Mouse (Mus musculus): ENCODE results near the gene Eya2. TPM values are rescaled to one million over a fixed set of nuclear protein-coding genes. Genes with fewer than 3 reads are reported as not detected.

The Eya2 gene
- total and polyA plus RNA-seq, 3 experiments: not detected

DNA sequence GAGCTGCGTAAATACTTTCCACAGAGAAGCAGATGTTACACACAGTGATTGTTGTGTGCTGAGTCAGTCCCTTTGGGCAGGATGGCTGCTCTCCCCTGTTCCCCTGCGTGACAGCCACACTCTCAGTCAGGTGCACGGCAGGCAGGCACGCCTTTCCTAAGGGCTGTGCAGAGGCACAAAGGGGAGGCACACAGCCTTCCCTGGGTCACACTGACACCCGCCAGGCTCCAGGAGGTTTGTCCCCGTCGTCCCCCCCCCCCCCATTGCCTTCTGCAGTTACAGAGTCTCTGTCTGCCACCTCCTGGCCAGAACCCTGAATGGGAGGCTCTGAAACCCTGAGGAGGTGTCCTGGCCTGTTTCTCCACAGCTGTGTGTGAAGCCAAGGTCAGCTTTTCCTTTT lies 156.2 kb downstream of the Eya2 start:
- Histone ChIP-seq H3K4me1 (ENCODE audit: insufficient read depth, low read depth, low read length) (no peaks in the 10 kb centered on the region), H3K36me3 (replicated peaks) (no peaks in the 10 kb centered on the region), H3K27me3 (ENCODE audit: insufficient read depth, low read length) (no peaks in the 10 kb centered on the region; the same call in 1 of the 2 replicates), H3K9me3 (replicated peaks) (no peaks in the 10 kb centered on the region), H3K4me3 (ENCODE audit: low read depth, low read length) (no peak overlapping the region)
- DNase-seq (ENCODE audit: low spot score) (no peak), ATAC-seq (ENCODE audit: extremely low read depth, insufficient number of reproducible peaks, low FRiP score, poor library complexity, severe bottlenecking) (no peak)
- TF ChIP-seq GATA2 (IDR thresholded peaks at IDR 0.05; ENCODE audit: borderline replicate concordance, low read depth, low read length) (no peak), GATA1 (IDR thresholded peaks at IDR 0.05; ENCODE audit: borderline replicate concordance, low read length) (no peak), POLR2AphosphoS5 (IDR thresholded peaks at IDR 0.05; ENCODE audit: insufficient replicate concordance, low read depth, low read length) (no peak), TAL1 (conservative IDR thresholded peaks at IDR 0.05; ENCODE audit: low read depth, low read length) (no peak), CTCF (IDR thresholded peaks at IDR 0.05; ENCODE audit: low read depth, low read length) (no peak)

DNA sequence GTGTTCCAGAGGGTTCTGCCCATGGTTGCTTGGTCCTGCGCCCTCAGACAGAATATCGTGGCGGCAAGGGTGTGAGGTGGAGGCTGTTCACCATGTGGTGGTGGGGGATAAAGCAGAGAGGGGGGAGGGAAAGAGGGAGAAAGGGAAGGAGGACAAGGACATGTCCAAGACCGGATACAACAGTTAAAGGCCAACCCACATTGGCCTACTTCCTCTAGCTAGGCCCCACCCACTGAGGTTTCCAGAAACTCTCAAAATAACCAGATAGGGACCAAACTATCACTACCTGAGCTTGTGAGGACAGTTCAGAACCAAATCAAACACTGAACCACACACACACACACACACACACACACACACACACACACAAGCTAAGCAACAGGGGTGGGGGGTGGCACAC lies 157.9 kb downstream of the Eya2 start:
- H3K36me3 ChIP-seq (replicated peaks): no peaks in the 10 kb centered on the region
- no peak overlapping the region for H3K4me3 ChIP-seq (ENCODE audit: low read depth, low read length)
- no peak for ATAC-seq (ENCODE audit: extremely low read depth, insufficient number of reproducible peaks, low FRiP score, poor library complexity, severe bottlenecking)
- no peaks in the 10 kb centered on the region for H3K4me1 ChIP-seq (ENCODE audit: insufficient read depth, low read depth, low read length)
- H3K9me3 ChIP-seq (replicated peaks): no peaks in the 10 kb centered on the region
- no peak for DNase-seq (ENCODE audit: low spot score)
- TF ChIP-seq POLR2AphosphoS5 (IDR thresholded peaks at IDR 0.05; ENCODE audit: insufficient replicate concordance, low read depth, low read length) (no peak), TAL1 (conservative IDR thresholded peaks at IDR 0.05; ENCODE audit: low read depth, low read length) (no peak), GATA2 (IDR thresholded peaks at IDR 0.05; ENCODE audit: borderline replicate concordance, low read depth, low read length) (no peak), GATA1 (IDR thresholded peaks at IDR 0.05; ENCODE audit: borderline replicate concordance, low read length) (no peak), CTCF (IDR thresholded peaks at IDR 0.05; ENCODE audit: low read depth, low read length) (no peak)
- peaks cover 2% of the 10 kb centered on the region; the same call in 1 of the 2 replicates for H3K27me3 ChIP-seq (ENCODE audit: insufficient read depth, low read length)

DNA sequence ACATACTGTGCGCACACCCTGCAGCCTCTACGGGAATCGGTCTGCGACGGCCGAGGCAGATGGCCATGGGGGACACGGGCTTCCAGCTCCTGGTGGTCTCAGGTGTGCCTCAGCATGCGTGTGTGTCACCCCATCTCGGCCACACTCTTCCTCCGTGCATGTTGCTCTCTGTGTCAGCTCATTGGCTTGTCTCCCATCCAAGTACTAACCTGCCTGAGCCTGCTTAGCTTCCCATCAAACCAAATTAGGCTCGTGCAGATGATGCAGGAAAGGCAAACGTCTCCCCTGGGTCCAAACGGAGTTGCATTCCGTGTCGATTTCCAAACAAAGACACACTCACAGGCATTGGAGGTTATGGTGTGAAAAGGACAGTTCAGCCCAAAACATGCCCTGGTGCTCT lies 163.0 kb downstream of the Eya2 start:
- TF ChIP-seq GATA1 (IDR thresholded peaks at IDR 0.05; ENCODE audit: borderline replicate concordance, low read length): no peak
- TF ChIP-seq GATA2 (IDR thresholded peaks at IDR 0.05; ENCODE audit: borderline replicate concordance, low read depth, low read length): no peak
- TF ChIP-seq POLR2AphosphoS5 (IDR thresholded peaks at IDR 0.05; ENCODE audit: insufficient replicate concordance, low read depth, low read length): no peak
- TF ChIP-seq TAL1 (conservative IDR thresholded peaks at IDR 0.05; ENCODE audit: low read depth, low read length): no peak
- TF ChIP-seq CTCF (IDR thresholded peaks at IDR 0.05; ENCODE audit: low read depth, low read length): no peak
- DNase-seq (ENCODE audit: low spot score): no peak
- ATAC-seq (ENCODE audit: extremely low read depth, insufficient number of reproducible peaks, low FRiP score, poor library complexity, severe bottlenecking): no peak
- Histone ChIP-seq H3K4me1 (ENCODE audit: insufficient read depth, low read depth, low read length) (no peaks in the 10 kb centered on the region), H3K9me3 (replicated peaks) (no peaks in the 10 kb centered on the region), H3K4me3 (ENCODE audit: low read depth, low read length) (no peak overlapping the region), H3K27me3 (ENCODE audit: insufficient read depth, low read length) (peaks cover 3% of the 10 kb centered on the region; the same call in 1 of the 2 replicates), H3K36me3 (replicated peaks) (no peaks in the 10 kb centered on the region)

DNA sequence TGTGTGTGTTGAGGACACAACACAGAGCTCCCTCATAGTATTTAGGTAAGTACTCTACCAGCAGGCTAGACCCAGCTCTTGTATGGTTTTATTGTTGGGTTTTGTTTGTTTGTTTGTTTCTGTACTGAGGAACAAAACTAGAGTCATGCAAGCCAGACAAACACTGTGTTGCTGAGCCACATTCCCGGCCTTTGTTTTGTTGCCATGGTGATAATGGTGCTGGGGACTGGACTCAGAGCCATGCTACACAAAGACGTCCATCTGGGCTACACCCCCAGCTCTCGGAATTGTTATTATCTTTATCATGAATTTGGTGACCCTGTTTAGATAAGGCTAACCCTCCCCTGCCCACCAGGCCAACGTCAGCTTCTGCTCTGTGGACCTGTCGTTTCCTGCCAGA lies 163.7 kb downstream of the Eya2 start:
- no peak for DNase-seq (ENCODE audit: low spot score)
- no peak for TF ChIP-seq GATA1 (IDR thresholded peaks at IDR 0.05; ENCODE audit: borderline replicate concordance, low read length)
- TF ChIP-seq POLR2AphosphoS5 (IDR thresholded peaks at IDR 0.05; ENCODE audit: insufficient replicate concordance, low read depth, low read length): no peak
- TF ChIP-seq CTCF (IDR thresholded peaks at IDR 0.05; ENCODE audit: low read depth, low read length): no peak
- TF ChIP-seq GATA2 (IDR thresholded peaks at IDR 0.05; ENCODE audit: borderline replicate concordance, low read depth, low read length): no peak
- TF ChIP-seq TAL1 (conservative IDR thresholded peaks at IDR 0.05; ENCODE audit: low read depth, low read length): no peak

DNA sequence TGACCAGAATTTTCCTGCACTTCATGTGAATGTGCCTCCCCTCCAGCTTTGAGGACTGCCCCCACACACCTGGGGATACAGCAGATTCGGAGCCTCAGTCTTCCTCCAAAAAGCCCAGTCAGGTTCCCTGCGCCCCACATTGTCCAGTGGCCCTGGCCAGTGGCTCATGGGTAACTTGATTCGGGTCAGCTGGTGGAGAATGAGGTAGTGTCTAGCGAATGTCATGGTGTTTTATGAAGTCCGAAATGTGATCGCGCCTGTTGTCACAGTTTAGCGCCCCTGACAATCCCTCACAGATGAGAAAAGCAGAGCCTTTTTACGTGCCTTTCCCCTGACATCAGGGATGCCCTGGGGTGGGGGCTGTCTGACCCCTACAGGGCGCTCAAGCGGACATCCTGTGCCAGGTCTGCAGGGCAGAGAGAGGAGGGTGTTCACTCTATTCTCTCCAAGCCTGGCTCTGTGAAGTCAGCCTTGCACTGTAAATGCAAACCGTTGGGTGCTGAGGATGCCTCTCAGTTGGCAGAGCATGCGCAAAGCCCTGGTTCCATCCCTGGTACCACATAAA lies 164.7 kb downstream of the Eya2 start:
- no peak for ATAC-seq (ENCODE audit: extremely low read depth, insufficient number of reproducible peaks, low FRiP score, poor library complexity, severe bottlenecking)
- Histone ChIP-seq H3K4me3 (ENCODE audit: low read depth, low read length) (no peak overlapping the region), H3K9me3 (replicated peaks) (no peaks in the 10 kb centered on the region), H3K4me1 (ENCODE audit: insufficient read depth, low read depth, low read length) (no peaks in the 10 kb centered on the region), H3K27me3 (ENCODE audit: insufficient read depth, low read length) (peaks cover 3% of the 10 kb centered on the region; the same call in 1 of the 2 replicates), H3K36me3 (replicated peaks) (no peaks in the 10 kb centered on the region)
- no peak for DNase-seq (ENCODE audit: low spot score)
- TF ChIP-seq GATA1 (IDR thresholded peaks at IDR 0.05; ENCODE audit: borderline replicate concordance, low read length): no peak
- no peak for TF ChIP-seq GATA2 (IDR thresholded peaks at IDR 0.05; ENCODE audit: borderline replicate concordance, low read depth, low read length)
- no peak for TF ChIP-seq POLR2AphosphoS5 (IDR thresholded peaks at IDR 0.05; ENCODE audit: insufficient replicate concordance, low read depth, low read length)
- no peak for TF ChIP-seq CTCF (IDR thresholded peaks at IDR 0.05; ENCODE audit: low read depth, low read length)

More for the DNA sequence above, 163.7 kb downstream of the Eya2 start:
- no peaks in the 10 kb centered on the region for H3K9me3 ChIP-seq (replicated peaks)
- no peaks in the 10 kb centered on the region for H3K36me3 ChIP-seq (replicated peaks)
- H3K27me3 ChIP-seq (ENCODE audit: insufficient read depth, low read length): peaks cover 3% of the 10 kb centered on the region; the same call in 1 of the 2 replicates
- no peaks in the 10 kb centered on the region for H3K4me1 ChIP-seq (ENCODE audit: insufficient read depth, low read depth, low read length)
- no peak for ATAC-seq (ENCODE audit: extremely low read depth, insufficient number of reproducible peaks, low FRiP score, poor library complexity, severe bottlenecking)
- H3K4me3 ChIP-seq (ENCODE audit: low read depth, low read length): no peak overlapping the region

DNA sequence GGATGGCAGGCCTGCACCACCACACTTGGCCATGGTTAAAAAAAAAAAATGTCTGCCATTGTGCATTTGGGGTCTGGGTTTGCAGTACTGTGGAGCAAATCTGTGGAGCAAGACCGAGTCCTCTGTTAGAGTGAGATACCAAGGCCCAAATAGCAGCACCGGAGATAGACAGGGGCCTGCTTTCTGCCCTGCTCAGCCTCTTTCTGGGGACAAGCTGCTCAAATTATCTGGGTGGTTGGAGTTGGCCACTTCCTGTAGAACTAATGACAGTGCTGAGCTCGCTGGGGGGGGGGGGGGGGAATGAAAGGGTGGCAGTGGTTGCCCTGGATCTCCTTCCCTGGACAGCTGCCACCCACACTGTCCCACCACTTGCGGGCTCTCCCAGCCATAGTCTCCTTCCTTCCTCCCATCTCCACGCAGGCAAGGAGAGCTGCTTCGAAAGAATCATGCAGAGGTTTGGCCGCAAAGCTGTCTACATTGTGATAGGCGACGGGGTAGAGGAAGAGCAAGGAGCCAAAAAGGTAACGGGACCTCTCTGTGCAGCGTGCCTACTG lies 174.1 kb downstream of the Eya2 start:
- Histone ChIP-seq H3K9me3 (replicated peaks) (no peaks in the 10 kb centered on the region), H3K4me3 (ENCODE audit: low read depth, low read length) (no peak overlapping the region), H3K4me1 (ENCODE audit: insufficient read depth, low read depth, low read length) (no peaks in the 10 kb centered on the region), H3K36me3 (replicated peaks) (no peaks in the 10 kb centered on the region), H3K27me3 (ENCODE audit: insufficient read depth, low read length) (peaks cover 6% of the 10 kb centered on the region; the same call in 1 of the 2 replicates)
- DNase-seq (ENCODE audit: low spot score) (no peak), ATAC-seq (ENCODE audit: extremely low read depth, insufficient number of reproducible peaks, low FRiP score, poor library complexity, severe bottlenecking) (no peak)
- TF ChIP-seq GATA2 (IDR thresholded peaks at IDR 0.05; ENCODE audit: borderline replicate concordance, low read depth, low read length): no peak
- no peak for TF ChIP-seq CTCF (IDR thresholded peaks at IDR 0.05; ENCODE audit: low read depth, low read length)
- no peak for TF ChIP-seq TAL1 (conservative IDR thresholded peaks at IDR 0.05; ENCODE audit: low read depth, low read length)
- no peak for TF ChIP-seq POLR2AphosphoS5 (IDR thresholded peaks at IDR 0.05; ENCODE audit: insufficient replicate concordance, low read depth, low read length)
- TF ChIP-seq GATA1 (IDR thresholded peaks at IDR 0.05; ENCODE audit: borderline replicate concordance, low read length): no peak

Measured in G1E (cell line).